ENCODE assay signal across 10 mouse cellular contexts in the genomic region with DNA sequence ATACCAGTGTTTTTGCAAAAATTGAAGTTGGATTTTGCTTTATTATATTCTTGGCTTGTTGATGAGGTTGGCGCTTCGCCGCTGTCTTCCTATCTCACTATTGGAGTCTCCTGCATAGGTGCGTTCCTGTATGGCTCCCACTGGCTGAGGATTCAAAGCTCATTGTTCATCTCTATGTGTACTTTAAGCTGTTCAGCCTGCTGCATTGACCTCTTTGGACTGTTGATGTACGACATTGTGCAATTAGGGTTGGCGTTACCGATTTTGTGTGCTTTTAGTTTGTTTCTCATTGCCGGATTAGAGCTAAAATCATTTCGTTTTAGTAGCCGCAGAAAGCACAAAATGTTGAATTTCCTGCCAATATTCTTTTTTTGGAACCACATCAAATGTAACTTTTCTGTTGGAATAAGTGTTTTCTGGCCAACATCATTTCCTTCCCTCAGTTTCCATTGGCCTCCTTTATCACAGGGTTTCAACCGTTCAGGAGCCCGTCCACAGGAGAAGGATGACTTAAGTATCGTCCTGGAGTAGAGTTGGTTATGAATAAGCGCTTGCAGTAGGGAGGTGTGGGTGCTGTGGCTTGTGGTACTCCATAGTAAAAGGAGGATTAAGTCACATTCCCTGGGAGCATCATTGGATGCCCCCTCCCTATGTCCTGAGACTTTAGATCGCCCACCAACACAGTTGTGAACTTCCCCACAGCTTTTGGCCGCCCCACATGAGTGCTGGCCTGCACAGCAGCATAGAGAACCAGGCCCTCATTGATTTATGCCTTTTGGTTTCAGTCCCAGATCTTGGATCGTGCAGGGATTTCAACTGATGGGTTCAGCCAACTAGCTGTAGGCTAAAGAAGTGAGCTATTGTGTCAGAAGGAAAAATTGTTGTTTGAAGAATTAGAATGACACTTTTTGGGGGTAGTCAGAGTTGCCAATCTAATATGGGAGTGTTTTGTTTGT.
DNase-seq lines count a peak whose midpoint lies in the region; ATAC-seq lines count a peak whose summit lies in the region.
"Had no signal": no experiment of that assay in that cellular context is flagged by ENCODE, and none has a peak within 500 bp of the region (broad histone marks: within the 10 kb centered on the region; RNA-seq: fewer than 3 reads in every experiment).

No protein-coding gene starts in this region.

- H3K4me3 ChIP-seq in hindbrain, embryonic 16.5 days (ENCODE audit: low read length) = no peak overlapping the region
- H3K4me3 ChIP-seq in hindbrain, embryonic 11.5 days (ENCODE audit: low read depth, low read length) = no peak overlapping the region
- no peak overlapping the region for H3K4me3 ChIP-seq in liver, embryonic 16.5 days (ENCODE audit: low read depth, low read length)
- H3K4me3 ChIP-seq in forebrain, embryonic 16.5 days (replicated peaks; ENCODE audit: low read length) = no peak overlapping the region
- H3K4me3 ChIP-seq: erythroblast, embryonic 14.5 days had no signal

- intact Hi-C loops in heart, postnatal 25 days (cut with DNase I) = no loop called here

- H3K9me3 ChIP-seq in hindbrain, embryonic 16.5 days (ENCODE audit: control insufficient read depth, low read length) = no peaks in the 10 kb centered on the region
- H3K9me3 ChIP-seq in hindbrain, embryonic 11.5 days (ENCODE audit: control insufficient read depth, low read length) = no peaks in the 10 kb centered on the region
- no peaks in the 10 kb centered on the region for H3K9me3 ChIP-seq in liver, embryonic 16.5 days (replicated peaks; ENCODE audit: control insufficient read depth, low read length)
- no peaks in the 10 kb centered on the region for H3K9me3 ChIP-seq in forebrain, embryonic 16.5 days (ENCODE audit: control insufficient read depth, low read length)
- H3K9me3 ChIP-seq: G1E had no signal

- no peak for DNase-seq in hindbrain, embryonic 11.5 days (ENCODE audit: low spot score)
- DNase-seq in adrenal gland, postnatal 25 days = peak; percentile 14
- DNase-seq in heart, postnatal 25 days (ENCODE audit: low spot score) = peak; percentile 8
- DNase-seq in natural killer cell, adult 2 months (ENCODE audit: low spot score in 2 of 2) = no peak

- peak; percentile 82; the same call in 1 of the 2 replicates for ATAC-seq in hindbrain, embryonic 16.5 days
- no peak for ATAC-seq in hindbrain, embryonic 11.5 days (ENCODE audit: low FRiP score)
- peak; percentile 83 for ATAC-seq in liver, embryonic 16.5 days (ENCODE audit: low read depth)
- ATAC-seq in monocyte, adult 5-6 weeks (replicated peaks; ENCODE audit: insufficient number of reproducible peaks, low FRiP score, low TSS enrichment, poor library complexity, severe bottlenecking) = no peak
- ATAC-seq in forebrain, embryonic 16.5 days = no peak

- H3K27ac ChIP-seq in hindbrain, embryonic 16.5 days (ENCODE audit: low read depth, low read length) = no peak overlapping the region
- H3K27ac ChIP-seq in hindbrain, embryonic 11.5 days (ENCODE audit: low read depth, low read length) = no peak overlapping the region
- H3K27ac ChIP-seq in liver, embryonic 16.5 days (ENCODE audit: low read length) = peak overlapping the region; percentile 79
- H3K27ac ChIP-seq in forebrain, embryonic 16.5 days (ENCODE audit: low read length) = no peak overlapping the region

- H3K9ac ChIP-seq in hindbrain, embryonic 16.5 days (ENCODE audit: low read depth, low read length) = no peak overlapping the region
- no peak overlapping the region for H3K9ac ChIP-seq in hindbrain, embryonic 11.5 days (ENCODE audit: low read depth, low read length)
- H3K9ac ChIP-seq in liver, embryonic 16.5 days (ENCODE audit: low read depth, low read length) = no peak overlapping the region
- H3K9ac ChIP-seq in forebrain, embryonic 16.5 days (replicated peaks; ENCODE audit: low read depth, low read length) = no peak overlapping the region

- no peak overlapping the region for H3K4me2 ChIP-seq in hindbrain, embryonic 16.5 days (ENCODE audit: low read length)
- H3K4me2 ChIP-seq in hindbrain, embryonic 11.5 days (replicated peaks; ENCODE audit: low read depth, low read length) = no peak overlapping the region
- H3K4me2 ChIP-seq in liver, embryonic 16.5 days (ENCODE audit: low read depth, low read length) = 0 out of 2 replicates have a peak overlapping the region, but pooled peaks have one; percentile 17
- no peak overlapping the region for H3K4me2 ChIP-seq in forebrain, embryonic 16.5 days (ENCODE audit: low read length)

- WGBS in hindbrain, embryonic 16.5 days = 76% methylated on average over 17 of the region's 17 CpGs
- WGBS in hindbrain, embryonic 11.5 days = 92% methylated on average over 17 of the region's 17 CpGs
- WGBS in liver, embryonic 16.5 days (ENCODE audit: insufficient replicate concordance) = 60% methylated on average over 17 of the region's 17 CpGs
- 68% methylated on average over 17 of the region's 17 CpGs for WGBS in forebrain, embryonic 16.5 days

- peaks cover 9% of the 10 kb centered on the region for H3K4me1 ChIP-seq in hindbrain, embryonic 16.5 days (ENCODE audit: control insufficient read depth, insufficient read depth, low read depth, low read length)
- no peaks in the 10 kb centered on the region for H3K4me1 ChIP-seq in hindbrain, embryonic 11.5 days (replicated peaks; ENCODE audit: control insufficient read depth, insufficient read depth, low read length)
- no peaks in the 10 kb centered on the region; the same call in none of the 2 replicates for H3K4me1 ChIP-seq in liver, embryonic 16.5 days (ENCODE audit: control insufficient read depth, low read depth, low read length)
- H3K4me1 ChIP-seq in forebrain, embryonic 16.5 days (replicated peaks; ENCODE audit: control insufficient read depth, insufficient read depth, low read length) = peaks cover 25% of the 10 kb centered on the region

- H3K27me3 ChIP-seq in hindbrain, embryonic 16.5 days (replicated peaks; ENCODE audit: control insufficient read depth, insufficient read depth, low read length) = no peaks in the 10 kb centered on the region
- H3K27me3 ChIP-seq in hindbrain, embryonic 11.5 days (ENCODE audit: control insufficient read depth, insufficient read depth, low read length) = no peaks in the 10 kb centered on the region
- no peaks in the 10 kb centered on the region for H3K27me3 ChIP-seq in liver, embryonic 16.5 days (ENCODE audit: control insufficient read depth, insufficient read depth, low read depth, low read length)
- H3K27me3 ChIP-seq in forebrain, embryonic 16.5 days (replicated peaks; ENCODE audit: control insufficient read depth, insufficient read depth, low read length) = no peaks in the 10 kb centered on the region

- H3K36me3 ChIP-seq in hindbrain, embryonic 16.5 days (ENCODE audit: control insufficient read depth, insufficient read depth, low read length) = no peaks in the 10 kb centered on the region
- no peaks in the 10 kb centered on the region for H3K36me3 ChIP-seq in hindbrain, embryonic 11.5 days (ENCODE audit: control insufficient read depth, insufficient read depth, low read length)
- no peaks in the 10 kb centered on the region for H3K36me3 ChIP-seq in liver, embryonic 16.5 days (ENCODE audit: control insufficient read depth, insufficient read depth)
- H3K36me3 ChIP-seq in forebrain, embryonic 16.5 days (ENCODE audit: control insufficient read depth, insufficient read depth) = no peaks in the 10 kb centered on the region
- H3K36me3 ChIP-seq: G1E had no signal

Comparison
In these comparisons a context has a peak if more than half of its experiments do, and no peak if none do; other contexts are left out.
1. ATAC-seq: peak in hindbrain, embryonic 16.5 days (single experiment) and liver, embryonic 16.5 days (single experiment); none in hindbrain, embryonic 11.5 days (single experiment), monocyte, adult 5-6 weeks (single experiment) and forebrain, embryonic 16.5 days (single experiment).
2. DNase-seq: peak in adrenal gland, postnatal 25 days (single experiment) and heart, postnatal 25 days (single experiment); none in hindbrain, embryonic 11.5 days (single experiment) and natural killer cell, adult 2 months (0 of 2).